Mouse (Mus musculus) C2C12 (cell line): ENCODE measurements around the gene Nav1.

Experiments used
- CEBPB ChIP-seq: IDR thresholded peaks from one replicate; pipeline ENCODE4 v1.6.1; 2011; ENCODE audit warnings: low read depth, mild to moderate bottlenecking, control low read depth, moderate library complexity
- CTCF ChIP-seq: IDR thresholded peaks from one replicate; pipeline ENCODE4 v1.5.1; 2011; ENCODE audit not compliant: control insufficient read depth, insufficient read depth, insufficient read length
- MAX ChIP-seq: IDR thresholded peaks from one replicate; pipeline ENCODE4 v1.6.1; 2011; ENCODE audit warnings: mild to moderate bottlenecking, control low read depth
- MYOD1 ChIP-seq: IDR thresholded peaks from one replicate; pipeline ENCODE4 v1.6.1; 2011; ENCODE audit warnings: low read depth; ENCODE audit not compliant: control insufficient read depth, insufficient read length
- MYOG ChIP-seq: IDR thresholded peaks from one replicate; pipeline ENCODE4 v1.6.1; 2011; ENCODE audit not compliant: control insufficient read depth, insufficient read length; ENCODE audit errors: extremely low read depth
- USF1 ChIP-seq: IDR thresholded peaks from one replicate; pipeline ENCODE4 v1.6.1; 2011; ENCODE audit warnings: low read depth, mild to moderate bottlenecking, control low read depth, moderate library complexity

DNA sequence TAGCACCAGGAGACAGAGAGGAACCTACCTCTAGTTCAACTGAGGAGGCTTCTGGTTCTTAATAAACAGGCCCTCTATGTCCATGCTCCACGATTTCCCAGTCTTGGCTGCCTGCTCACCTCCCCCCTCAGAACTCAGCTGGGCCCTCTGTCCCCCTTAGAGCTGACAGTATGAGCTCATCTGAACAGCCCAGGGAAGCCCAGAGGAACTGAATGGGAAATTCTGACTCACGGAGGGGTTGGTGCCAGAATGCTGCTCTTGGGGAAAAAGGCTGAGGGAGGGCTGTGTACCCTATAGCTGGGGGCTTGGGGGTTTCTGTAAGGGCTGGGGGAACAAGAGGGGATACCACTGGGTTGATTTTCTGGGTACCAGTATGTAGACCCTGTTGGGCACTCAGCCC is 70.8 kb downstream of the Nav1 start:
- TF ChIP-seq CTCF (no peak), USF1 (no peak), CEBPB (no peak), MAX (no peak), MYOD1 (no peak), MYOG (no peak)
